Mouse (Mus musculus) hindbrain, postnatal 0 days (tissue): ENCODE data around the gene Taar8b. TPM values are rescaled to one million over a fixed set of nuclear protein-coding genes. Genes with fewer than 3 reads are reported as not detected.
A peak's percentile ranks its signal among the peaks of the same experiment; 100 is the strongest.
"Not testable (repeated sequence)": the region's sequence is repeated elsewhere in the genome, so short reads cannot be mapped to it uniquely, and the experiment has no call there.

Experiments
- ATAC-seq: fragments of 200-750 bp; cut with Nextera tagmentation; 2 replicates; pipeline ENCODE4 v1.8.0; 2017; ENCODE audit warnings: mild to moderate bottlenecking, moderate TSS enrichment, moderate library complexity
- DNase-seq: peaks from one replicate; pipeline ENCODE4 v3.0.0-alpha.2; 2015; ENCODE audit warnings: low spot score
- H3K27ac ChIP-seq: fragments of 300-500 bp; sonication (generic); 2 replicates; pipeline ENCODE4 v1.5.1; 2014; ENCODE audit warnings: mild to moderate bottlenecking
- H3K27me3 ChIP-seq: fragments of 300-500 bp; sonication (generic); 2 replicates; pipeline ENCODE4 v1.6.1; 2014; ENCODE audit warnings: low read length, mixed read lengths; ENCODE audit not compliant: insufficient read depth
- H3K36me3 ChIP-seq: fragments of 300-500 bp; sonication (generic); 2 replicates; pipeline ENCODE4 v1.6.1; 2014; ENCODE audit warnings: low read length, mixed read lengths; ENCODE audit not compliant: insufficient read depth
- H3K4me1 ChIP-seq: fragments of 300-500 bp; sonication (generic); 2 replicates; pipeline ENCODE4 v1.6.1; 2014; ENCODE audit warnings: antibody characterized with exemption, low read length, mixed read lengths; ENCODE audit not compliant: insufficient read depth
- H3K4me2 ChIP-seq: fragments of 300-500 bp; sonication (generic); 2 replicates; pipeline ENCODE4 v1.6.1; 2014; ENCODE audit warnings: low read depth, mild to moderate bottlenecking, low read length, moderate library complexity, mixed read lengths
- H3K4me3 ChIP-seq: fragments of 300-500 bp; sonication (generic); 2 replicates; pipeline ENCODE4 v1.5.1; 2014; ENCODE audit warnings: low read length
- H3K9ac ChIP-seq: fragments of 300-500 bp; sonication (generic); replicated peaks from 2 replicates; pipeline ENCODE4 v1.6.1; 2014; ENCODE audit warnings: mild to moderate bottlenecking, low read length, moderate library complexity, mixed read lengths
- H3K9me3 ChIP-seq: fragments of 300-500 bp; sonication (generic); 2 replicates; pipeline ENCODE4 v1.6.1; 2016; ENCODE audit warnings: low read length, mixed read lengths
- CTCF ChIP-seq: IDR thresholded peaks from 2 replicates; pipeline ENCODE4 v1.5.1; 2016; ENCODE audit warnings: antibody characterized with exemption, control low read depth, low read depth
- WGBS: fragments of 180-500 bp; shearing (Covaris S2); extraction: QIAGEN DNeasy Blood & Tissue Kit; methylation state at CpG from one replicate; pipeline ENCODE4 v1.1.7; 2014; 5-methylcytosine and 5-hydroxymethylcytosine counted together
- polyA plus RNA-seq: library from polyadenylated mRNA; unstranded; fragments of >200 nt; fragmentation: Nextera tagmentation; extraction: Ambion mirVana; gene quantifications from 2 replicates; pipeline ENCODE4 v1.2.1, GENCODE M21; 2015
- total RNA-seq: library from RNA; depleted of rRNA; stranded (reverse); fragments of >200 nt; gene quantifications from 2 replicates; pipeline ENCODE4 v1.2.3, GENCODE M21; 2014

Gene Taar8b
- total and polyA plus RNA-seq, 2 experiments from 2014 or later = not detected

GRCm38 (mm10) chr10:24087168-24087567 lies 4.9 kb downstream of the Taar8b start:
- no peaks in the 10 kb centered on the region for H3K9me3 ChIP-seq
- H3K36me3 ChIP-seq = no peaks in the 10 kb centered on the region
- 89% methylated on average over 2 of the region's 2 CpGs for WGBS
- no peak overlapping the region for H3K9ac ChIP-seq
- no peak overlapping the region for H3K27ac ChIP-seq
- DNase-seq (no peak), ATAC-seq (no peak)
- no peak overlapping the region for H3K4me3 ChIP-seq
- no peak overlapping the region for H3K4me2 ChIP-seq
- H3K4me1 ChIP-seq = no peaks in the 10 kb centered on the region
- no peaks in the 10 kb centered on the region for H3K27me3 ChIP-seq
- TF ChIP-seq CTCF = no peak

GRCm38 (mm10) chr10:24086555-24086954 lies 5.5 kb downstream of the Taar8b start:
- Histone ChIP-seq H3K27ac (no peak overlapping the region), H3K36me3 (no peaks in the 10 kb centered on the region), H3K9me3 (no peaks in the 10 kb centered on the region), H3K4me2 (no peak overlapping the region), H3K4me3 (no peak overlapping the region), H3K9ac (no peak overlapping the region), H3K27me3 (no peaks in the 10 kb centered on the region), H3K4me1 (no peaks in the 10 kb centered on the region)
- DNase-seq (no peak), ATAC-seq (no peak)
- 89% methylated on average over 5 of the region's 5 CpGs for WGBS
- TF ChIP-seq CTCF = no peak

- Histone ChIP-seq H3K9ac (no peak overlapping the region), H3K4me2 (no peak overlapping the region), H3K9me3 (no peaks in the 10 kb centered on the region), H3K4me3 (no peak overlapping the region), H3K4me1 (no peaks in the 10 kb centered on the region), H3K27me3 (no peaks in the 10 kb centered on the region), H3K36me3 (no peaks in the 10 kb centered on the region), H3K27ac (no peak overlapping the region)
- ATAC-seq (no peak), DNase-seq (no peak)
- 46% methylated on average over 5 of the region's 5 CpGs for WGBS
- TF ChIP-seq CTCF = no peak
Measured at GRCm38 (mm10) chr10:24085936-24086335, 6.2 kb downstream of the Taar8b start.

- no peak overlapping the region for H3K4me3 ChIP-seq
- H3K9me3 ChIP-seq = no peaks in the 10 kb centered on the region
- WGBS = 51% methylated on average over 3 of the region's 3 CpGs
- no peak overlapping the region for H3K27ac ChIP-seq
- no peaks in the 10 kb centered on the region for H3K36me3 ChIP-seq
- H3K27me3 ChIP-seq = no peaks in the 10 kb centered on the region
- no peak overlapping the region for H3K9ac ChIP-seq
- no peaks in the 10 kb centered on the region for H3K4me1 ChIP-seq
- ATAC-seq (no peak), DNase-seq (peak; percentile 66)
- no peak overlapping the region for H3K4me2 ChIP-seq
- peak; percentile 67 for TF ChIP-seq CTCF
Measured at GRCm38 (mm10) chr10:24080166-24080565, 11.9 kb downstream of the Taar8b start.

- not testable (repeated sequence) for H3K27me3 ChIP-seq, H3K4me1 ChIP-seq, H3K27ac ChIP-seq, ATAC-seq, H3K4me3 ChIP-seq, H3K36me3 ChIP-seq, H3K9me3 ChIP-seq, DNase-seq, H3K9ac ChIP-seq, H3K4me2 ChIP-seq
- 88% methylated on average over 2 of the region's 4 CpGs for WGBS
Measured at GRCm38 (mm10) chr10:24076200-24076599, 15.9 kb downstream of the Taar8b start, which contains the start of gene Taar8a. TSS of gene Taar8a (plus strand) at chr10:24076500.

GRCm38 (mm10) chr10:24074751-24075150 lies 17.3 kb downstream of the Taar8b start:
- WGBS = 50% methylated on average over 2 of the region's 2 CpGs
- H3K9ac ChIP-seq, DNase-seq, H3K4me2 ChIP-seq, H3K27ac ChIP-seq, H3K4me1 ChIP-seq, H3K36me3 ChIP-seq, H3K4me3 ChIP-seq, ATAC-seq, H3K27me3 ChIP-seq, H3K9me3 ChIP-seq: not testable (repeated sequence)

- H3K4me2 ChIP-seq = no peak overlapping the region
- H3K9ac ChIP-seq = no peak overlapping the region
- H3K9me3 ChIP-seq = no peaks in the 10 kb centered on the region
- no peaks in the 10 kb centered on the region for H3K4me1 ChIP-seq
- H3K36me3 ChIP-seq = no peaks in the 10 kb centered on the region
- ATAC-seq = no peak
- H3K4me3 ChIP-seq = no peak overlapping the region
- 93% methylated on average over 3 of the region's 3 CpGs for WGBS
- no peak for TF ChIP-seq CTCF
- H3K27me3 ChIP-seq = no peaks in the 10 kb centered on the region
- no peak for DNase-seq
- H3K27ac ChIP-seq = no peak overlapping the region
Measured at GRCm38 (mm10) chr10:24058986-24059385, 33.1 kb downstream of the Taar8b start.

GRCm38 (mm10) chr10:24052039-24052438 lies 40.1 kb downstream of the Taar8b start:
- 87% methylated on average over 5 of the region's 5 CpGs for WGBS
- no peak for ATAC-seq
- H3K9me3 ChIP-seq = no peaks in the 10 kb centered on the region
- H3K4me3 ChIP-seq = no peak overlapping the region
- no peak overlapping the region for H3K9ac ChIP-seq
- no peak for TF ChIP-seq CTCF
- H3K4me1 ChIP-seq = no peaks in the 10 kb centered on the region
- no peak for DNase-seq
- H3K27ac ChIP-seq = no peak overlapping the region
- no peaks in the 10 kb centered on the region for H3K27me3 ChIP-seq
- H3K4me2 ChIP-seq = no peak overlapping the region
- H3K36me3 ChIP-seq = no peaks in the 10 kb centered on the region
